Comparison of ENCODE assay signal across 8 mouse cellular contexts in genomic region chr2:180582481-180583153, GRCm38 (mm10). TPM values are rescaled to one million over a fixed set of nuclear protein-coding genes. Genes with fewer than 3 reads are reported as not detected.
A peak's percentile ranks its signal among the peaks of the same experiment; 100 is the strongest.
DNase-seq lines count a peak whose midpoint lies in the region; ATAC-seq lines count a peak whose summit lies in the region.

No protein-coding gene starts in this region.

- peaks cover 34% of the 10 kb centered on the region for H3K36me3 ChIP-seq in heart, embryonic 14.5 days (ENCODE audit: control insufficient read depth, insufficient read depth, low read length)
- H3K36me3 ChIP-seq in liver, embryonic 13.5 days = peaks cover 23% of the 10 kb centered on the region
- H3K36me3 ChIP-seq in stomach, embryonic 16.5 days (ENCODE audit: control insufficient read depth, insufficient read depth, low read length) = peaks cover 8% of the 10 kb centered on the region; the same call in 1 of the 2 replicates

- no peaks in the 10 kb centered on the region for H3K9me3 ChIP-seq in heart, embryonic 14.5 days (ENCODE audit: control insufficient read depth, low read length)
- H3K9me3 ChIP-seq in liver, embryonic 13.5 days (replicated peaks) = no peaks in the 10 kb centered on the region
- no peaks in the 10 kb centered on the region for H3K9me3 ChIP-seq in stomach, embryonic 16.5 days (replicated peaks; ENCODE audit: control insufficient read depth, low read length)

- H3K4me2 ChIP-seq in heart, embryonic 14.5 days (ENCODE audit: low read length) = peak overlapping the region; percentile 90
- peak overlapping the region; percentile 93 for H3K4me2 ChIP-seq in liver, embryonic 13.5 days
- peak overlapping the region; percentile 66 for H3K4me2 ChIP-seq in stomach, embryonic 16.5 days (ENCODE audit: low read depth, low read length)

- H3K9ac ChIP-seq in heart, embryonic 14.5 days (ENCODE audit: low read length) = peak overlapping the region; percentile 97
- peak overlapping the region; percentile 93 for H3K9ac ChIP-seq in liver, embryonic 13.5 days
- peak overlapping the region; percentile 94 for H3K9ac ChIP-seq in stomach, embryonic 16.5 days (ENCODE audit: low read length)

- H3K27ac ChIP-seq in heart, embryonic 14.5 days (replicated peaks in 1 of 2; ENCODE audit: control insufficient read depth in 1 of 2, insufficient read depth in 1 of 2, low read depth in 2 of 2, low read length in 2 of 2) = peak overlapping the region in 1 of 2 experiments; percentile 72; a peak in 2 of 4 replicates
- H3K27ac ChIP-seq in liver, embryonic 13.5 days = peak overlapping the region; percentile 80
- peak overlapping the region; percentile 71 for H3K27ac ChIP-seq in stomach, embryonic 16.5 days (ENCODE audit: low read length)

- under 1% methylated on average over 57 of the region's 57 CpGs for WGBS in heart, embryonic 14.5 days
- WGBS in liver, embryonic 13.5 days (ENCODE audit: insufficient replicate concordance) = under 1% methylated on average over 57 of the region's 57 CpGs
- WGBS in stomach, embryonic 16.5 days = under 1% methylated on average over 57 of the region's 57 CpGs

- ATAC-seq in CD4-positive, CD25-positive, alpha-beta regulatory T cell, adult 4 months = peak; percentile 92
- ATAC-seq in heart, embryonic 14.5 days (ENCODE audit: insufficient number of reproducible peaks, insufficient read depth, low FRiP score, low read depth) = peak; percentile 76
- peak; percentile 85 for ATAC-seq in liver, embryonic 13.5 days (ENCODE audit: low read depth)
- peak; percentile 87 for ATAC-seq in stomach, embryonic 16.5 days (ENCODE audit: insufficient read depth, low FRiP score)

- H3K4me1 ChIP-seq in heart, embryonic 14.5 days (ENCODE audit: control insufficient read depth in 2 of 2, insufficient read depth in 2 of 2, low read length in 2 of 2) = peaks cover 8 to 16% of the 10 kb centered on the region in 2 experiments; a peak in 3 of 4 replicates
- H3K4me1 ChIP-seq in liver, embryonic 13.5 days (replicated peaks) = peaks cover 23% of the 10 kb centered on the region
- peaks cover 11% of the 10 kb centered on the region for H3K4me1 ChIP-seq in stomach, embryonic 16.5 days (ENCODE audit: control insufficient read depth, insufficient read depth, low read length)

- DNase-seq in c-Kit-negative CD71-positive TER-119-positive erythroid progenitor cells, embryonic 14.5 days (ENCODE audit: low read depth, low spot score) = peak; percentile 91
- peak; percentile 93 for DNase-seq in fibroblast of lung, adult 2 months (ENCODE audit: low read depth)
- DNase-seq in kidney, postnatal 14 days = peak; percentile 98
- DNase-seq in liver, embryonic 13.5 days = peak; percentile 94
- DNase-seq in neural tube, embryonic 10.5 days (ENCODE audit: extremely low spot score, low spot score) = peak; percentile 99

- H3K27me3 ChIP-seq in heart, embryonic 14.5 days (ENCODE audit: control insufficient read depth, insufficient read depth, low read length) = no peaks in the 10 kb centered on the region
- H3K27me3 ChIP-seq in liver, embryonic 13.5 days = no peaks in the 10 kb centered on the region
- H3K27me3 ChIP-seq in stomach, embryonic 16.5 days (ENCODE audit: control insufficient read depth, insufficient read depth, low read length) = no peaks in the 10 kb centered on the region

- H3K4me3 ChIP-seq in heart, embryonic 14.5 days (ENCODE audit: control insufficient read depth in 1 of 2, insufficient read depth in 1 of 2, low read depth in 1 of 2, low read length in 2 of 2) = peak overlapping the region; percentile 89 to 91
- H3K4me3 ChIP-seq in liver, embryonic 13.5 days (replicated peaks) = peak overlapping the region; percentile 86
- H3K4me3 ChIP-seq in stomach, embryonic 16.5 days (replicated peaks; ENCODE audit: low read length) = peak overlapping the region; percentile 76

RNA-seq across cellular contexts. Expression of gene Mrgbp, which starts 1.5 kb away (rescaled TPM):
- 10 to 100 TPM; 22.7 to 23.5 TPM for polyA plus RNA-seq in CD4-positive, CD25-positive, alpha-beta regulatory T cell, adult 4 months (2017; shearing (Covaris generic))
- polyA plus RNA-seq in heart, embryonic 14.5 days (2014; fragmentation: Nextera tagmentation; extraction: Ambion mirVana) = 23.5 and 24.4 TPM in 2 replicates
- polyA plus RNA-seq in liver, embryonic 13.5 days (2015; fragmentation: Nextera tagmentation; extraction: Ambion mirVana) = 10.9 and 12.5 TPM in 2 replicates
- polyA plus RNA-seq in stomach, embryonic 16.5 days (2015; fragmentation: Nextera tagmentation; extraction: Ambion mirVana) = 22.7 and 22.8 TPM in 2 replicates

RNA-seq across cellular contexts. Expression of gene Ogfr, which starts 6.4 kb away (rescaled TPM):
- polyA plus RNA-seq in CD4-positive, CD25-positive, alpha-beta regulatory T cell, adult 4 months (2017; shearing (Covaris generic)) = 10 to 100 TPM; 11.0 to 13.1 TPM
- polyA plus RNA-seq in heart, embryonic 14.5 days (2014; fragmentation: Nextera tagmentation; extraction: Ambion mirVana) = 54.6 and 55.0 TPM in 2 replicates
- 23.5 and 24.9 TPM in 2 replicates for polyA plus RNA-seq in liver, embryonic 13.5 days (2015; fragmentation: Nextera tagmentation; extraction: Ambion mirVana)
- 35.0 and 39.5 TPM in 2 replicates for polyA plus RNA-seq in stomach, embryonic 16.5 days (2015; fragmentation: Nextera tagmentation; extraction: Ambion mirVana)

RNA-seq across cellular contexts. Expression of gene Col9a3, which starts 15.0 kb away (rescaled TPM):
- polyA plus RNA-seq in CD4-positive, CD25-positive, alpha-beta regulatory T cell, adult 4 months (2017; shearing (Covaris generic)) = 1 to 10 TPM in 1 of 2 experiments, under 1 TPM in 1; 0.40 to 2.3 TPM
- 10.6 and 12.2 TPM in 2 replicates for polyA plus RNA-seq in heart, embryonic 14.5 days (2014; fragmentation: Nextera tagmentation; extraction: Ambion mirVana)
- polyA plus RNA-seq in liver, embryonic 13.5 days (2015; fragmentation: Nextera tagmentation; extraction: Ambion mirVana) = 1.5 and 2.1 TPM in 2 replicates
- polyA plus RNA-seq in stomach, embryonic 16.5 days (2015; fragmentation: Nextera tagmentation; extraction: Ambion mirVana) = 6.6 and 9.0 TPM in 2 replicates

RNA-seq across cellular contexts. Expression of gene Tcfl5, which starts 59.9 kb away (rescaled TPM):
- under 1 TPM in 1 of 2 experiments, not detected in 1; 0.23 TPM for polyA plus RNA-seq in CD4-positive, CD25-positive, alpha-beta regulatory T cell, adult 4 months (2017; shearing (Covaris generic))
- not detected in 2 replicates for polyA plus RNA-seq in heart, embryonic 14.5 days (2014; fragmentation: Nextera tagmentation; extraction: Ambion mirVana)
- polyA plus RNA-seq in liver, embryonic 13.5 days (2015; fragmentation: Nextera tagmentation; extraction: Ambion mirVana) = not detected in 2 replicates
- polyA plus RNA-seq in stomach, embryonic 16.5 days (2015; fragmentation: Nextera tagmentation; extraction: Ambion mirVana) = 0.12 TPM in 1 of 2 replicates, not detected in the other
